Mouse (Mus musculus): ENCODE results near the gene Pam16. TPM values are rescaled to one million over a fixed set of nuclear protein-coding genes. Genes with fewer than 3 reads are reported as not detected.

Pam16 gene
- polyA plus RNA-seq, 1 experiment from 2014 or later = 169 TPM

- no peak overlapping the region for H3K9ac ChIP-seq
- no peaks in the 10 kb centered on the region for H3K27me3 ChIP-seq
- H3K27ac ChIP-seq (replicated peaks) = peak overlapping the region; percentile 52
- peaks cover 26% of the 10 kb centered on the region for H3K36me3 ChIP-seq
- H3K4me3 ChIP-seq = no peak overlapping the region
- H3K9me3 ChIP-seq = no peaks in the 10 kb centered on the region
- 0 out of 2 replicates have a peak, but pooled peaks have one; percentile 21 for ATAC-seq (ENCODE audit: low read depth)
- WGBS = 43% methylated on average over 5 of the region's 5 CpGs
- no peak overlapping the region for H3K4me2 ChIP-seq
- H3K4me1 ChIP-seq (replicated peaks) = peaks cover 65% of the 10 kb centered on the region
These were observed 18.2 kb downstream of the Pam16 start for GRCm38 (mm10) chr16:4606431-4607084.

GRCm38 (mm10) chr16:4605514-4606131 lies 19.2 kb downstream of the Pam16 start:
- H3K9me3 ChIP-seq = no peaks in the 10 kb centered on the region
- peaks cover 75% of the 10 kb centered on the region for H3K4me1 ChIP-seq (replicated peaks)
- peak overlapping the region; percentile 52 for H3K27ac ChIP-seq (replicated peaks)

GRCm38 (mm10) chr16:4604293-4604837 lies 20.4 kb downstream of the Pam16 start:
- Histone ChIP-seq H3K4me1 (replicated peaks) (peaks cover 87% of the 10 kb centered on the region), H3K4me2 (no peak overlapping the region), H3K9me3 (no peaks in the 10 kb centered on the region), H3K27ac (replicated peaks) (no peak overlapping the region), H3K27me3 (no peaks in the 10 kb centered on the region), H3K36me3 (peaks cover 6% of the 10 kb centered on the region; the same call in 1 of the 2 replicates), H3K9ac (0 out of 2 replicates have a peak overlapping the region, but pooled peaks have one; percentile 14), H3K4me3 (no peak overlapping the region)
- 62% methylated on average over 11 of the region's 11 CpGs for WGBS
- ATAC-seq (ENCODE audit: low read depth) = no peak

More at GRCm38 (mm10) chr16:4605514-4606131, 19.2 kb downstream of the Pam16 start:
- no peak overlapping the region for H3K4me2 ChIP-seq
- ATAC-seq (ENCODE audit: low read depth) = no peak
- H3K27me3 ChIP-seq = no peaks in the 10 kb centered on the region
- peak overlapping the region; percentile 50; the same call in 1 of the 2 replicates for H3K9ac ChIP-seq
- WGBS = 42% methylated on average over 9 of the region's 13 CpGs
- peaks cover 17% of the 10 kb centered on the region for H3K36me3 ChIP-seq
- no peak overlapping the region for H3K4me3 ChIP-seq

DNA sequence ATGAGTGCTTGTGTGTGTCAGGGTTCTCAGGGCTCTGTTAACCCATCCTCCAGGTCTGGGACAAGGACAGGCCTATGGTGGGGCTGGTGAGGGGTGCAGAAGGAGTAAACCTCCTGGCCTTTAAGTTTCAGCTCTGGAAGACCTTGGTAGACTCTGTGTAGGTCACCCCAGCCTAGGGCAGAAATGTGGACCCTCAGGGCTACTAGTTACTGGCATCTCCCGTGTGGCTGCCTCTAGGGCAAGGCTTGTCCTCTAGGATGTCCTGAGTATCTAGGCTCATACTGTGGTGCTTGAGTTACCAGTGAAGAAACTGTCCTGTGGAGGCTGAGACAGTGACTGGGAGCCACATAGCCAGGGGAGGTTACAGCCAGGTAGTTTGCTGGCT lies 21.3 kb downstream of the Pam16 start:
- no peak overlapping the region for H3K4me2 ChIP-seq
- no peaks in the 10 kb centered on the region for H3K27me3 ChIP-seq
- no peaks in the 10 kb centered on the region for H3K9me3 ChIP-seq
- H3K4me1 ChIP-seq (replicated peaks) = peaks cover 96% of the 10 kb centered on the region
- 43% methylated on average over 1 of the region's 1 CpGs for WGBS
- 0 out of 2 replicates have a peak overlapping the region, but pooled peaks have one; percentile 14 for H3K9ac ChIP-seq
- H3K4me3 ChIP-seq = no peak overlapping the region
- no peaks in the 10 kb centered on the region for H3K36me3 ChIP-seq
- ATAC-seq (ENCODE audit: low read depth) = no peak
- H3K27ac ChIP-seq (replicated peaks) = peak overlapping the region; percentile 52

DNA sequence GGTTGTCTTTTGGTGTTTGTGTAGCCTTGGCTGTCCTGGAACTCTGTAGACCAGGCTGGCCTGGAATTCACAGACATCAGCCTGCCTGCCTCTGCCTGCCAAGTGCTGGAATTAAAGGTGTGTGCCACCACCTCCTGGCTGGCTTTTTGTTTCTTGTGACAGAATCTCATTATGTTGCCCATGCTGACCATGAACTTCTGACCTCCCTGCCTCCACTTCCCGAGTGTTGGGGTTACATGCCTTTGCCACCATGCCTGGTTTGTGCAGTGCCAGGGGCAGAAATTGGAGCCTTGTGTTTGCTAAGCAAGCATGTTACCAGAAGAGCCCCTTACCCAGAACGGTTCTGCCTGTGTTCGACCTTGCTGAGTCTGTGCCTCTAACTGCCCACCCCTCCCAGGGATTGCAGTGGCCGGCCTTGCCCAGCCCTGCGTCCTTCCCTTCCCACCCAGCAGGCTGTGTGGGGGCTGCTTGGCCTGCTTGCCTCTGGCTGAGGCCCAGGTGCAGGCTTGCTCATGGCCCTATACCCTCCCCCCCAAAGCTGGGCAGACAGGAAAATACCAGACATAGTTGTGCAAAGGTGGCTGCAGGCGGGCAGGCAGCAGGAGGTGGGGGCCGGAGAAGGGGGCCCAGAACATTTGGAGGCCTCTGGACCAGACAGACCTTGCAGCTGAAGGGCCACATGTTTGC lies 21.9 kb downstream of the Pam16 start:
- ATAC-seq (ENCODE audit: low read depth) = no peak
- Histone ChIP-seq H3K4me1 (replicated peaks) (peaks cover 98% of the 10 kb centered on the region), H3K4me2 (no peak overlapping the region), H3K27me3 (no peaks in the 10 kb centered on the region), H3K4me3 (no peak overlapping the region), H3K9me3 (no peaks in the 10 kb centered on the region), H3K27ac (replicated peaks) (peak overlapping the region; percentile 52), H3K36me3 (no peaks in the 10 kb centered on the region), H3K9ac (peak overlapping the region; percentile 49; the same call in 1 of the 2 replicates)
- 31% methylated on average over 7 of the region's 7 CpGs for WGBS

- ATAC-seq (ENCODE audit: low read depth) = no peak
These were observed 22.6 kb downstream of the Pam16 start for GRCm38 (mm10) chr16:4602189-4602588.

DNA sequence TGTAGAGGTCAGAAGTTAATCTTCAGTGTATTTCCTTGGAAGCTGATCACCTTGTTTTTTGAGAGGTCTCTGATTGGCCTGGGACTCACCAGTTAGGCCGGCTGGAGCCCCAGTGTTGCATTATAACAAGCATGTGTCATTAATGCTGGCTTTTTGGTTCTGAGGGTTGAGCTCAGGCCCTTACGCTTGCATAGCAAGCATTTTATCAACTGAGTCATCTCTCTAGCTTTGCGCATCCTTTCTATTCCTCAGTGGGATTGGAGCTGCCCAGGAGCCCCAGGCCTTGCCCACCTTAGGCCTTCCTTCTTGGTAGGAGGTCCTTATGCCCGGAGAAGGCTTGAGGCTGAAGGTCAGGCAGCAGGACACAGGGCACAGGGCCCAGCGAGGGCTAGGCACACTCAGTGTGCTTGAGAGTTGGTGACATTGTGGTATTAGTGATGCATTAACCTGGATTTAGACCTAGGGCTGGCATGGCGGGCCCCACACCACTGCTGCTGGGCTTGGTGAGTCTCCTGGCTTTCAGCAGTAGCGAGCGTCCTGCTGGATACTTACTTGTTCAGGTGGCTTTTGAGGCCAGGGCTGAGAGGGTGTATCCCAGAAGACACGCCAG lies 24.0 kb downstream of the Pam16 start:
- H3K9me3 ChIP-seq = no peaks in the 10 kb centered on the region
- 84% methylated on average over 9 of the region's 9 CpGs for WGBS
- no peaks in the 10 kb centered on the region for H3K27me3 ChIP-seq
- H3K4me2 ChIP-seq = no peak overlapping the region
- peak overlapping the region; percentile 18; the same call in 1 of the 2 replicates for H3K27ac ChIP-seq (replicated peaks)
- no peak overlapping the region for H3K9ac ChIP-seq
- H3K4me1 ChIP-seq (replicated peaks) = peaks cover 99% of the 10 kb centered on the region
- H3K36me3 ChIP-seq = no peaks in the 10 kb centered on the region
- no peak overlapping the region for H3K4me3 ChIP-seq
- ATAC-seq (ENCODE audit: low read depth) = no peak

More at GRCm38 (mm10) chr16:4602189-4602588, 22.6 kb downstream of the Pam16 start:
- Histone ChIP-seq H3K36me3 (no peaks in the 10 kb centered on the region), H3K4me3 (no peak overlapping the region), H3K27ac (replicated peaks) (peak overlapping the region; percentile 52), H3K4me1 (replicated peaks) (peaks cover 99% of the 10 kb centered on the region), H3K27me3 (no peaks in the 10 kb centered on the region), H3K4me2 (no peak overlapping the region), H3K9ac (peak overlapping the region; percentile 23), H3K9me3 (no peaks in the 10 kb centered on the region)
- WGBS = 5% methylated on average over 3 of the region's 3 CpGs

DNA sequence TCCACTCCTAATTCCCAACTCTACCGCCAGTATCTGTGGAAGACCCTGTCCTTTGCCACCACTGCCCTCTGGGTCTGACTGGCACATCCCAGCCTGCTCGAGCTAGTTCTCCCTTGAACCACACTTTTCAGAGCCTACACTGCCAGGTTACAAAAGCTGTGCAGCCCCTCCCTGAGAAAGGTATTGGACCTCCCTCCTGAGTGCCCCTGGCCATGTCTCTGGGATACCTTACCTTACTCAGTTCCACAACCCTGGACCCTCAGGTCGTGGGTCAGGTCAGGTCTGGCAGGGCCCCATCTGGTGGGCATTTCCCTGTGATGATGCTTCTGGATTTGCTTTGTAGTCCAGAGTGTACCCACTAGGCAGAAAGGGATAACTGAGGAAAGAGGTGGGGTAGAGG lies 25.2 kb downstream of the Pam16 start:
- no peak for ATAC-seq (ENCODE audit: low read depth)
- peaks cover 94% of the 10 kb centered on the region for H3K4me1 ChIP-seq (replicated peaks)
- H3K27ac ChIP-seq (replicated peaks) = no peak overlapping the region
- no peak overlapping the region for H3K9ac ChIP-seq
- H3K4me3 ChIP-seq = no peak overlapping the region
- H3K4me2 ChIP-seq = no peak overlapping the region
- H3K27me3 ChIP-seq = no peaks in the 10 kb centered on the region
- no peaks in the 10 kb centered on the region for H3K36me3 ChIP-seq
- H3K9me3 ChIP-seq = no peaks in the 10 kb centered on the region
- WGBS = 88% methylated on average over 3 of the region's 3 CpGs

- Histone ChIP-seq H3K27ac (replicated peaks) (peak overlapping the region; percentile 97), H3K9ac (no peak overlapping the region), H3K4me3 (no peak overlapping the region)
These were observed 25.8 kb downstream of the Pam16 start for GRCm38 (mm10) chr16:4598891-4599543.

GRCm38 (mm10) chr16:4598041-4598440 lies 26.7 kb downstream of the Pam16 start:
- H3K9ac ChIP-seq = peak overlapping the region; percentile 43; the same call in 1 of the 2 replicates
- H3K4me3 ChIP-seq = no peak overlapping the region
- H3K9me3 ChIP-seq = no peaks in the 10 kb centered on the region
- no peaks in the 10 kb centered on the region for H3K36me3 ChIP-seq
- peak overlapping the region; percentile 97 for H3K27ac ChIP-seq (replicated peaks)
- 50% methylated on average over 5 of the region's 5 CpGs for WGBS
- peaks cover 89% of the 10 kb centered on the region for H3K4me1 ChIP-seq (replicated peaks)
- H3K4me2 ChIP-seq = peak overlapping the region; percentile 97
- ATAC-seq (ENCODE audit: low read depth) = no peak
- no peaks in the 10 kb centered on the region for H3K27me3 ChIP-seq

More at GRCm38 (mm10) chr16:4598891-4599543, 25.8 kb downstream of the Pam16 start:
- Histone ChIP-seq H3K9me3 (no peaks in the 10 kb centered on the region), H3K4me2 (peak overlapping the region; percentile 97), H3K27me3 (no peaks in the 10 kb centered on the region), H3K4me1 (replicated peaks) (peaks cover 89% of the 10 kb centered on the region), H3K36me3 (no peaks in the 10 kb centered on the region)
- no peak for ATAC-seq (ENCODE audit: low read depth)
- 8% methylated on average over 6 of the region's 6 CpGs for WGBS

- H3K27me3 ChIP-seq = no peaks in the 10 kb centered on the region
- no peak for ATAC-seq (ENCODE audit: low read depth)
- no peaks in the 10 kb centered on the region for H3K9me3 ChIP-seq
- H3K4me2 ChIP-seq = peak overlapping the region; percentile 97
- H3K9ac ChIP-seq = peak overlapping the region; percentile 98
- peak overlapping the region; percentile 97 for H3K27ac ChIP-seq (replicated peaks)
- WGBS = 39% methylated on average over 7 of the region's 7 CpGs
- H3K36me3 ChIP-seq = no peaks in the 10 kb centered on the region
- peak overlapping the region; percentile 87 for H3K4me3 ChIP-seq
- peaks cover 89% of the 10 kb centered on the region for H3K4me1 ChIP-seq (replicated peaks)
These were observed 27.5 kb downstream of the Pam16 start for GRCm38 (mm10) chr16:4597296-4597695.
